Mouse (Mus musculus): Measurements from ENCODE around the gene Il5ra.

Gene Il5ra

DNA sequence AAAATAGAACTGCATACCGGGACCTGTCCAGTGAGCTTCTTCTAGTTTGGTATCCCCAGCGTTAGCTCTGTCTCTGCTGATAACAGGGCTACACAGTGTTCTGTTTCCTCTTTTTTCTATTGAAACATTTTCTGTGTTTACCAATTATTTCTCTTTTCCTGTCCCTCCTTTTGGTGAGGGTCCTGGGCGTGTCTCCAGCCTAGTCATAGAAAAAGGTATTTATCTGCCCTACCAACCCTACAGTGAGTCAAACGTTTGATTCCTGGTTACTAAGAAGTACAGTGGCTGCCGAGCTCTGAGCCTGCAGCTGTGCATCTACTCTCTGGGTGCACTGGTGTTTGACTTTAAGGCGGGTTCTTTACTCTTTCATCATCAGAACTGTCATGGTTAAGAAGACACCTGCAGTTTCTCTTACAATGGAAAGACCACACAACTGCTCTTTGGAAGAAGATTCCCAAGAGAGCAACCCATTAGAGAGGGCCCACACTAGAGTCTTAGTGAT lies at the start of gene Il5ra:
Gene Il5ra (minus strand): TSS at position 151 of the 502 bp plus-strand sequence.
- DNase-seq (ENCODE audit: inconsistent age in 2 of 2, low spot score in 1 of 2) = no peak

DNA sequence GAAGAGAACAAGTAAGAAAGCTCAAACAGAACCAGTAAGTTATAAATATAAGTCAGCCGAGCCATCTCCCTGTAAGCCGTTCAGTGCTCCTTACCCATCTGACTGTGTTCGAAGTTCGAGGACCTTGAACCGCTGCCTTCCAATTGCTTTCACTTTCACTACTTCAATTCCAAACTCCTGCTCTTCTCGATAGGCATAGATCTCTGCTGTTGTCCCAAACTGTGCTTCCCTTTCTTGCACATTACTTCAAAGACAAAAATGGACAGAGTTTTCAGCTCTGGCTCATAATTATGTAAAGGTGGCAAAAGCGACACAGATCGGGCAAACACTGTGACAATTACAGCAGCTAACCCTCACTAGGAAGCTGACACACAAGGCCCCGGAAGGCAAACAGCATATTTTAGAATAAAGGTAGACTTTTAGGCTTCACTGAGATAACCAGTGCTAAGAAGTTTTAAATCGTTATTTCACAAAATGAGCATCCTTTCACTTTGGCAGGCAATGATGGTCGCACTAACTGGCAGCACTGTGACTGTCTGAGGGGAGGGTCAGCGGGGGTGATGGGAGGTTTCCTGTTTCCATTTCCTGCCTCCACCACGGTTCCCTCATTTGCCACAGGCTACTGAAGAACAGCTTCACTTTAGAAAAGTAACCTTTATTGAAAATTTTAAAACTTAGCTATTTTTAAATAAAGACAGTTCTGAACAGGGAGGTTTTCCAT lies 45.4 kb upstream of the Il5ra start:
- DNase-seq (ENCODE audit: inconsistent age in 2 of 2, low spot score in 1 of 2) = peak in 1 of 2 experiments; percentile 50

DNA sequence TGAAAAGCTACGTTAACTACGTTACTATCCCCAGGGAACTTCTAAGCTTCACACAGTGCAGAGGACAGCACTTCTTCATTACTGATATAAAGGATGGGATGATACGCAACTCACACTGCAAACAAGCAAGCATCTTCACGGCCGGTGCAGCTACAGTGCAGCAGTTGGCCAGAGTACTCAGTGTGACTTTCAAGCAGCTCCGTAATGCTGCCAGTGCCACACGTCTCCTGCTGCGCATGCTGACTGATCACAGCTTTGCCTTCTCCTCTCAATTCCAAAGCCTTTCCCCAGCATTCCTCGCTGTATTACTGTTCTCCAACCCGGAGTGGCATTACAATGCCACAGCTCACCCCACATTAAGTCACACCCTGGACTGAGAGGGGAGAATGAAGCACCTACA lies 44.8 kb upstream of the Il5ra start:
- no peak for DNase-seq (ENCODE audit: inconsistent age in 2 of 2, low spot score in 1 of 2)

DNA sequence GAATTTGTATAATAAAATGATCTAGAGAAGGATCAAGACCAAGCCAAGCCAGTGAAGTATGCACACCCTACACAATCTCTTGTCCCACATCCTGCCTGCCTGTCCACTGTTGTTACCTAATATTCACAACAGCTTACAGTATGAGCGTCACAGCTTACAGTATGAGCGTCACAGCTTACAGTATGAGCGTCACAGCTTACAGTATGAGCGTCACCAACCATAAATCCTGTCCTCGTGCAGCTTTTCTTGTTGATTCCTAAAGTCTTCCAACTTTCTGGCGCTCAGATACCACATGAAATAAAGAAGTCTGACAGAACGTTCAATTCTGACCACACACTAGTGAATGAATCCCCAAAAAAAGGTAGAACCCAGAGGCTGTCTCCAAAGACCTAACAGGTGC lies 44.3 kb upstream of the Il5ra start:
- no peak for DNase-seq (ENCODE audit: inconsistent age in 2 of 2, low spot score in 1 of 2)

DNA sequence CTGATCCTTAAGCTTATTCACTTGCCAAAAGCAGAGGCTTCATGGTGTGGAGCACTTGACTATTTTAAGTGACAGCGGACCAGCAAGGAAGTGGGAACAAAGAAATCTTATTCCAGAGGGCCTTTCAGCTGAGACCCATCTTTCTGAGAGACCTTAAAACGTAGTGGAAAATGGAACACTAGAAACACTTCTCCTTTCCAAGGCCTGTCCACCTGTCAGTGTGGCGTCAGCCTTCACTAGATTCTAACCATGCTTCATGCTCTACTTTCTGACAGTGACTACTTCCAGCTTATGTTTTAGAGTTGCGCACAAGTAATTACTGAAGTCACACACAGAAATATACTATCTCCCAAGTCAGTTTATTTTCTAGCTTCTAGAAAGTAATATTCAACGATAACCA lies 43.6 kb upstream of the Il5ra start:
- peak in 1 of 2 experiments; percentile 11 for DNase-seq (ENCODE audit: inconsistent age in 2 of 2, low spot score in 1 of 2)

DNA sequence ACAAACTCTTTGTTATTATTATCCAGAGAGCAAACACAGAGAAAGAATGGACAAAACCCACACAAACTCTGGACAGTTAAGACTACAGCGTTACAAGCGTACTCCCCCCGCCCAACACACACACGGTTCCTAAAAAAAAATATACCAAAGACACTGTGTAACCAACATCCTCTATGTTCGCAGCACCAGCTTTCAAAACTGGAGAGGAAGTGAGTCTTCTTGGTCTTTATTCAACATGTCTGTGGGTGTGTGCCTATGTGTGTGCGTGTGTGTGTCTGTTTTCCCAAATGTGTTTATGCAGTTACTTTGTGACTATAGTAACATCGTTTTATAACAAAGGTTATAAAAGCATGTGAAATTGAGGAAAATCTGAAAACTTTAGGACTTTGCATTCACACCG lies 42.6 kb upstream of the Il5ra start:
- no peak for DNase-seq (ENCODE audit: inconsistent age in 2 of 2, low spot score in 1 of 2)

DNA sequence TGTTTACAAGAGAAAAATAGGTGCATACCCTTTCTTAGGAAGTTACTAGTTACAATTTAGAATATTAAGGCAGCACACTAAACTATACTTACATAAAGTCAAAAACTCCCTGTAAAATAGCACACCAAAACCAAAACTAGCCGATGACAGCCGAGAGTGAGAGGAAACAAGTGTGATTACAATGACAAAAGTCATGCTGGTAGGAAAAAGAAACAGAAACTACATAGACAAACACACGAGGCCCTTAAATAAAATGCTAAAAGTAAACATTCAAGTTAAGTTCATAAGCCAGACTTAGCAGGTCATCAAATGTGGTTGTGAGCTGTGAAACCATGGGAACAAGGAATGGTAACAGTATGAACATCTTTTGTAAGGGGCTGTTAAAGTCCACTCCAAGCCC lies 38.3 kb upstream of the Il5ra start:
- DNase-seq (ENCODE audit: inconsistent age in 2 of 2, low spot score in 1 of 2) = no peak

DNA sequence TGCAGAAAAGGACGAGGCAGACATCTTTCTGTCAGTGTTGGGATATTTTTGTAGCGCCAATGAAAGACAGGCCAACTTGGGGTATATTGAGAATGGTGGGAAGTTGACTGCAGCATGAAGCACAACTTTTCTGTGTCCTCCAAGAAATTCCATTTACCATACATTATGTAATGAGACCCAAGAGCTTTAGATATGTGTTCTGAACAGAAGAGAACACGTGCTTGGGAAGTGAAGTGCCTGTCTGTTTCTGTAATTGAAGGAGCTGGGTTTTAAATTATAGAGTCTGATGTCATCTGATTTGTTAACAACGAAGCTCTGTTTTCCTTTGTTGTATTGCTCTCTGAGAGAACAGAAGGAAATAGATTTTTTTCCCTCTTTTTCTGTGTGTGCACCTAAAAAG lies 21.2 kb upstream of the Il5ra start:
- no peak for DNase-seq (ENCODE audit: inconsistent age in 2 of 2, low spot score in 1 of 2)

DNA sequence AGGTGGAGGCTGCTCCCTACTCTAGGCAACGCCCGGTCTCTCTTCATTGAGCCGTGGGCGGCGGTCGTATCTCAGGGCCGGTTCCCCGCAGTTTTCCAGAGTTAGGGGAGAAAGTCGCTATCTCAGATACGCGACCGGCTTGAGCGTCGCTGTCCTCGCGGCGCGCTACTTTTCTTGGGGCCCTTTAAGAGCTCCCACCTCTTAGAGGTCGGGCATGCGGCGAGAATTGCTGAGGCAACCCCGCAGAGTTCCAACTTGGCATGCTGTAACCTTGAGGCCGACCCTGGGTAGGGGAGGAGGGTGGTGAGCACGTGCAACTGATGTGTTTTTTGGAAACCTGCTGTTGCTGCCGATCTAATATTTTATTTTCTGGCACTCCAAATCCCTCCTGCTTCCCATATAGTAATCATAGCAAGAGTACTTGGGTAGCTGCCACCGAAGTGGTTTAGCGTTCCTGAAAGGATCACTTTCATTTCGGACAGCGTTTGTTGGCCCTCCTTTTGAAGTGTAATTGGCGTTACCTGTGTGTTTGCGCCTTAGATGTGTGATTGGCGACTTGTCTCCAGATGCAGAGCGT lies 20.5 kb upstream of the Il5ra start:
- no peak for DNase-seq (ENCODE audit: inconsistent age in 2 of 2, low spot score in 1 of 2)

DNA sequence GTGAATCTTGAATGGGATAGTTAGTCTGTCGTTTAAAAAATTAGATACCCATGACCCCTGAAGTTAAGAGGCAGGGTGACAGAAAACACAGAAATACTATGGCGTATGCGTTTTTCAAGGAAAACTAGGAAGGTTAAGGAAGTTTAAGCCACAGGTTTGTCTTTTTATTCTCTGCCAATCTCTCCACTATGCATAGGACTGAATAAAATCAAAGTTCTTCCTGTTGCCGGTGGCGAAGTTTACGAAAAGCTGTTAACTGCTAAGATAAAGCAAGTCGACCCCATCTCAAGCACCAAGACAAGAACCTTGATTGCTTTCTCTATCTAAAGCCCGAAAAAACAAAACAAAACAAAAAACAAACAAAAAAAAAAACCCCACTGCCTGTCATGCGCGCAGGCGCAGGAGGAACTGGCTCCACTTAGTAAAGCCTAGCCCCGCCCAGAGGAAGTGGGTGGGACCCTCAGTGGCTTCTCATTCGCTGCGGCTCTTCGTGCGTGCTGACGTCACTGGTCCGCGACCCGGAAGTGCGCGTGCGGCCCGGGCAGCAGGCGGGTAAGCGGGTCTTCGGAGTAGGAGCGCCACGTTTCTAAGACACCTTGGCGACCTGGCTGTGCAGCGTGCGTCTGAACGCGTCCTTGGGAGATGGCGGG lies 19.9 kb upstream of the Il5ra start, which contains the start of gene Trnt1:
Gene Trnt1 (plus strand): TSS at position 481 of the 650 bp plus-strand sequence.
- DNase-seq (ENCODE audit: inconsistent age in 2 of 2, low spot score in 1 of 2) = peak; percentile 97 to 98

DNA sequence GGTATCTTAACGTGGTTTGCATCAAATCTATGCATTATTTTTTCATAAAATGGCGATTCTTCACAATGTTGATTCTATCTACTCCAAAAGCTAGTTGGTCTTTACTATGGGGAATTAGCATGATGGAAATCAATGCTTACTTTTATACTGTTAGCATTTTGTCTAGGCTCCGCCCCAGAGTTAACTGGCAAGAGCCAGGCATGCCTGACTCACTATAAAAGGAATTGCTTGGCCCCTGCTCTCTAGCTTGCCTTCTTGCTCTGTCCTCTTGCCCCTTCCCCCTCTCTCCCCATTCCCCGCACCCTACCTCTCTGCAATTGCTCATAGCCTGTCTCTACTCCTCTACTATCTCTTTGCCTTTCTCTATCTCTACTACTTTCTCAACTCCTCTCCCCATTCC lies 17.9 kb upstream of the Il5ra start:
- no peak for DNase-seq (ENCODE audit: inconsistent age in 2 of 2, low spot score in 1 of 2)

DNA sequence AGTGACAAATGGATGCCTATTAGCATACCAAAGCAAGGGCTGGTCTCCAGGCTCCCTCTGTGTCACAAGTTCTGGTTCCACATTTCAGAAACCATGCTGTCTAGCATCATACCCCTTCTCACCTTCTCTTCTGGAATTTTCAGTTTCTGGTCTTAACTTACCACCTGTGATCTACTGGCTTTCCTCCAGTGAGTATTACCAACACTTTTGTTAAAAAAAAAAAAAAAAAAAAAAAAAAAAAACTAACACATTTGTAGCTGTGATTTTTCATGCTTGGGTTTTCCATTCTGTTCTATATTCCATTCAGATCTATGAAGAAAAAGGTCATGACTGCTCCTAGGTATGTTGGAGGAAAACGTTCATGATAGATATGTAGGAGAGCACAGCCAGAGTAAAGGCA lies 17.1 kb upstream of the Il5ra start:
- DNase-seq (ENCODE audit: inconsistent age in 2 of 2, low spot score in 1 of 2) = no peak

DNA sequence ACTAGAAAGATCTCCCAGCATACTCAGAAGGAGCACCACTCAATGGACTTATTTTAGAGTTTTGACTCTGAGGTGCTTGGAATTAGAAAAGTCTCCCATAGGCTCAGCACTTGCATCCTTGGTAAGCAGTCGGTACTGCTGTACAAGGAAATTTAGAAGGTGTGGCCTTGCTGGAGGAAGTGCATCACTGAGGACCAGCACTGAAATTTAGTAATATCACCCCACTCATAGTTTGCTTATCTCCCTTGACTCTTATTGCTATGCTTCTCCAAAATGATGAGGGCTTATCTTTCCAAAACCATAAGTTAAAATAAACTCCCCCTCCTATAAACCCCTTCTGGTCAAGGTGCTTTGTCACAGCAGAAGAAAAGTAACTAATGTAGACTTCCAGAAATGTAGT lies 12.6 kb upstream of the Il5ra start:
- DNase-seq (ENCODE audit: inconsistent age in 2 of 2, low spot score in 1 of 2) = no peak

DNA sequence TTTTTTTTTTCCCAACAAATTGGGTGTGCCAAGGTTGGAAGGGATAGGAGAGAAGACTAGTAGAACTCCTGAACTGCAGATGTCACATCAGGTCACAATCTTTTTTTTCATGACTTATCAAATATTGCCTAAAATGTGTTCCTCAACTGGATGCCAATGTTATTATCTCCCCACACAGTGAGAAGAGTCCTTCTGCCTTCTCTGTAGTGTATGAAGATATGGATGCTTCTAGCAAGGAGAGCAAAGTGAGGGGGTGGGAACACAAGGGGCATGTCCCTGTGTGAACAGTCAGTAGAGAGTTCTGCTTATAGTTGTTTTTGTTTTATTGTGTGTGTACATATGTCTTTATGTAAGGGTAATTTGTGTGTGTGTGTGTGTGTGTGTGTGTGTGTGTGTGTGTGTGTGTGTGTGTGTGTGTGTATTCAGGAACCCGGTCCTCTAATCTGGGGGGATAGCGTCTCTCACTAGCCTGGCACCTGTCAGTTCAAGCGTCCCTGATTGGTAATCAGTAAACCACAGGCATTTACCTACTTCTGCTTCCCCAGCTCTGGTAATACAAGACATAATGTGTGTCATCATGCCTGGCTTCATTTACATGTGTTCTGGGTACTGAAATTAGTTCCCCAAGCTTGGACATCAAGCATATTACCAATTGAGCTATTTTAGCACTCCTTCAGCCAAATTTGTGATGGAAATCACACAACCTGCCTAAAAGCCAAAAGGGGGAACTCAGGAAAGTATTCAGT lies 11.8 kb upstream of the Il5ra start:
- DNase-seq (ENCODE audit: inconsistent age in 2 of 2, low spot score in 1 of 2) = no peak

DNA sequence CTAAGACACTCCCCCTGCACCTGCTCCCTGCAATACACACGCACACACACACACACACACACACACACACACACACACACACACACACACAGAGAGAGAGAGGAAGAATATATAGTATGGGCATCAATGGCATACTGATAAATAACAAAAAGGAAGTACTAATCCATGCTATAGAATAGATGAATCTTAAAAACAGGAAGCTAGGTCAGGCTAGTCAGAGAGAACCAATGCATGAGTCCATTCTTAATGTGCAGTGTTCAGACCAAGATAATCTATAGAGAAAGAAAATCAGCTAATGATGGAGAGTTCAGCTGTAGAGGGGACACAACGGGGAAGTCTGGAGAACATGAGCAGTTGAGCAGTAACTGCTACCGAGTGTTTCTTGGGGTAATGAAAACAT lies 9.5 kb upstream of the Il5ra start:
- no peak for DNase-seq (ENCODE audit: inconsistent age in 2 of 2, low spot score in 1 of 2)

DNA sequence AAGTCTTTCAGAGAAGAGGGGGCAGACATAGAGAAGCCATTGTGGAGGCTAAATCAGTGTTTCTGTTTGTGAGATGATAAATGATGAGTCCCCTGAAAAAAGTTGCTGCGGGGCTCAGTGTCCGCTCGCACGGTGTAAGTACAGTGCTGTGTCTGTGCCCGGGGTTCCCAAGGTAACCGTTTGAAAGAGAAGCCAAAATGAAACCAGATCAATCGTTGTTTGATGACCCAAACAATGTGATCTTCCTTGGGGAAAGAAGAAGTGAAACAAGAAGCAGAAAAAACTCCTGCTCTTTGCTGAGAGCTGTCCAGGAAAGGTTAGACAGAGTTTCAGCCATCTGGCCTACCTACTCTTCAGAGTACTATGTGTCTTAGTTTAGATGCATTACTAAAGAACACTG lies 1.5 kb upstream of the Il5ra start:
- no peak for DNase-seq (ENCODE audit: inconsistent age in 2 of 2, low spot score in 1 of 2)

DNA sequence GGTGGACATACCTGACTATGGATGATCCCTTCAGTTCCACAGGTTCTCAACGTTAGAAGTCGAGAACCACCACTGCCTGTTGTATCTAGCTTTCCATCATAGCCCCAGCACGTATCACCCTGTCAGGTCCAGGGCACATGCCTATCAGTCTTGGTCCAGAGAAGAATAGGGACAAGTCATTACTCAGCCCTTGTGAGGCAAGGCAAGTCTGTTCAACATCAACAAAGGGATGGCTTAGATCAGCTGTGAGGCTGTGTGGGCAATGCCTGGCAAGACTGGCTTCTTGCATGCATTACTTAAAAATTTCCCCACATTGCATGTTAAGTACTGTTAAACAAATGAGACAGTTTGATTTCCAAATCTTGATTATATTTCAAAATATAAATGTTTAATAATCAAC lies 1.0 kb downstream of the Il5ra start:
- DNase-seq (ENCODE audit: inconsistent age in 2 of 2, low spot score in 1 of 2) = no peak

DNA sequence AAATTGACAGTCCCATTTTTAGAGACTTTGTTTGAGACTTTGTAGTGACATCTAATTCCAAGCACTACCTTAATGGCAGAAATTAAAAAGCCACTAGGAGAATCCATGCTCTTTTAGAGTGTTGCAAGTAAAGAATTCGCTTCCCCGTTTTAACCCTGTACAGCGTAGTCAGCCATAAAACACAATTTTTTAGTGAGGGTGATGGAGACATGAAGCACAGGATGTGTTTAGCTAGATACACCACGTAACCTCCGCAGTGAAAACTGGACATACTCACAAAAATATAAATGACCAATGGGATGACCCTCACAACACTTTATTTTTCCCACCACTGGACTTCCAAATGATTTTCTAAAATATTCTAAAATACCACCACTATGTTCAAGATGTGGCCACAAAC lies 1.6 kb downstream of the Il5ra start:
- no peak for DNase-seq (ENCODE audit: inconsistent age in 2 of 2, low spot score in 1 of 2)

DNA sequence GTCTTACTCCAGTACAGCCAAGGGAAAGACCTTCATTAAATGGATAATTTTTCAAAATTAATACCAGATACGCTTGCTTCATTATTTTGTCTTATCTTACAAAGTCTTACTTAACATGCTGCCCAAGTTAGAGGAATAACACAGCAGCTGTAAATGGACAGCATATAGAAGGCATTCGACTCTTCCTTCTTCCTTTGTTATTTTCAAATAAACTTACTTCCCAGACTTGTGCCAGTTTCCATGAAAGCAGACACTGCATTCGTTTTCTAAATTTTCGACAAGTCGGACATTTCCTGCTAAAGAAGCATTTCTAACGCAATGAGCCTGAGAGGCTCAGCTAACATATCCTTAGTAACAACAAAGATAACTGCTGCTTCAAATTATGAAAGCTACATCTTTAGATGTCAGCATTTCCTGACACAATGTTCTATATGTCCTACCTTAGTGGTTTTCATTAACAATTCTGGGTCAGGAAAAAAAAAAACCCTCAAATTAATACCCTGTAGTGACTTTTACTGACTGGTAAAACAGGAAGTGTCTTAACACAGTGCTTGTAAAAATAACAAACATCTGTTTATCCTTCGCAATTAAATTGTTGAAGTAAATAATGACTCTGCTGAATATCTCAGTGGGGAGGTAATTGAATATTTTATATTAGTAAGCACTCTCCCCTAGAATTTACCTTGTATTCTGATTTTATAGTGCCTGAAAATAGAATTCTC lies 3.0 kb downstream of the Il5ra start:
- no peak for DNase-seq (ENCODE audit: inconsistent age in 2 of 2, low spot score in 1 of 2)

DNA sequence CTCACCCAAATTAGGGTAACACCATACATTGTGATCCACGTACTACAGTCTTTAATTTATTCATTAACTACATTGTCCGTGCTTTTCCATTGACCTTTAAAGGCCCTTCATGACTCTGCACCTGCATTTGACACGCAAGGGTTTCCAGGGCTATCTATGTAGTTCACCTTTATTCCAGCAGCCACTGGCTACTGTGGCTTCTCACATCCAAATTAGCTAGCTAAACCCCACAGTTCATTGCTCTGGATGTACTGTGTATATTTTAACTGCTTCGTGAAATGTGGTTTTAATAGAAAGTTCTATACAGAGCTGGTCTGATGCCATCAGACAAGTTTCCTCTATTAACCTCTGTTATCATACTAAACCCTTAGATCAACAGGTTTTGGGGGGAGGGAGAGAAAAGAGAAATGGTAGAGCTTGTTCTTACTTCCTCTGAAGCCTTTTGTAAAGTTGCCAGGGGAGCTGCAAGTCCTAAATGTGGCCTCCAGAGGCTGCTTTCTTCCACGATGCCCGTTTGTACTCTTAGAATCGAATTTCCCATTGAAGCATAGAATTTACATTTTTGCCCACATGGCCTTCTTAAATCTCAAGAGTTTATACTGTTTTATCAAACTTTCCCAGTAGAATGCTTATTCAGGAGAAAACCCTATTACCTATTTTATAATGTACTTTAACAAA lies 5.1 kb downstream of the Il5ra start:
- DNase-seq (ENCODE audit: inconsistent age in 2 of 2, low spot score in 1 of 2) = no peak
